Mouse (Mus musculus): Measurements from ENCODE around the gene Plcb1. TPM values are rescaled to one million over a fixed set of nuclear protein-coding genes. Genes with fewer than 3 reads are reported as not detected.

The Plcb1 gene
- polyA plus RNA-seq, 1 experiment from 2014 or later, result 7.5 TPM

GRCm38 (mm10) chr2:135419301-135419700, 633.4 kb downstream of the Plcb1 start:
- no peak for DNase-seq (ENCODE audit: low spot score)
- Histone ChIP-seq H3K27me3 (ENCODE audit: insufficient read depth, poor library complexity, severe bottlenecking) (no peaks in the 10 kb centered on the region), H3K9me3 (no peaks in the 10 kb centered on the region), H3K36me3 (no peaks in the 10 kb centered on the region), H3K4me1 (0 out of 2 replicates have a peak, but pooled peaks cover 4% of the 10 kb centered on the region), H3K27ac (no peak overlapping the region), H3K4me3 (no peak overlapping the region)
- WGBS, result 81% methylated on average over 5 of the region's 5 CpGs

- Histone ChIP-seq H3K4me3 (no peak overlapping the region), H3K36me3 (no peaks in the 10 kb centered on the region), H3K9me3 (no peaks in the 10 kb centered on the region), H3K27me3 (ENCODE audit: insufficient read depth, poor library complexity, severe bottlenecking) (no peaks in the 10 kb centered on the region), H3K27ac (no peak overlapping the region), H3K4me1 (peaks cover 4% of the 10 kb centered on the region; the same call in 1 of the 2 replicates)
- DNase-seq (ENCODE audit: low spot score), result no peak
- 79% methylated on average over 5 of the region's 5 CpGs for whole genome bisulfite sequencing
Measured at GRCm38 (mm10) chr2:135434947-135435515, 649.2 kb downstream of the Plcb1 start.

GRCm38 (mm10) chr2:135439034-135439433, 653.2 kb downstream of the Plcb1 start:
- Histone ChIP-seq H3K4me1 (peaks cover 4% of the 10 kb centered on the region; the same call in 1 of the 2 replicates), H3K9me3 (no peaks in the 10 kb centered on the region), H3K36me3 (no peaks in the 10 kb centered on the region), H3K27me3 (ENCODE audit: insufficient read depth, poor library complexity, severe bottlenecking) (no peaks in the 10 kb centered on the region), H3K27ac (no peak overlapping the region), H3K4me3 (no peak overlapping the region)
- WGBS, result 76% methylated on average over 3 of the region's 3 CpGs
- DNase-seq (ENCODE audit: low spot score), result no peak

GRCm38 (mm10) chr2:135439546-135440517, 654.0 kb downstream of the Plcb1 start:
- peaks cover 4% of the 10 kb centered on the region; the same call in 1 of the 2 replicates for H3K4me1 ChIP-seq
- peak overlapping the region; percentile 50; the same call in 1 of the 2 replicates for H3K27ac ChIP-seq
- no peak for DNase-seq (ENCODE audit: low spot score)
- 12% methylated on average over 7 of the region's 7 CpGs for WGBS
- no peaks in the 10 kb centered on the region for H3K36me3 ChIP-seq
- peak overlapping the region; percentile 6; the same call in 1 of the 2 replicates for H3K4me3 ChIP-seq
- H3K9me3 ChIP-seq, result no peaks in the 10 kb centered on the region
- H3K27me3 ChIP-seq (ENCODE audit: insufficient read depth, poor library complexity, severe bottlenecking), result no peaks in the 10 kb centered on the region

- no peaks in the 10 kb centered on the region for H3K9me3 ChIP-seq
- no peaks in the 10 kb centered on the region for H3K36me3 ChIP-seq
- DNase-seq (ENCODE audit: low spot score), result no peak
- WGBS, result 90% methylated on average over 1 of the region's 1 CpGs
- H3K4me3 ChIP-seq, result no peak overlapping the region
- no peak overlapping the region for H3K27ac ChIP-seq
- H3K27me3 ChIP-seq (ENCODE audit: insufficient read depth, poor library complexity, severe bottlenecking), result no peaks in the 10 kb centered on the region
- no peaks in the 10 kb centered on the region for H3K4me1 ChIP-seq
Measured at GRCm38 (mm10) chr2:135453581-135453980, 667.7 kb downstream of the Plcb1 start.

GRCm38 (mm10) chr2:135454015-135454414, 668.1 kb downstream of the Plcb1 start:
- Histone ChIP-seq H3K27ac (no peak overlapping the region), H3K27me3 (ENCODE audit: insufficient read depth, poor library complexity, severe bottlenecking) (no peaks in the 10 kb centered on the region), H3K4me1 (no peaks in the 10 kb centered on the region), H3K36me3 (no peaks in the 10 kb centered on the region), H3K4me3 (no peak overlapping the region), H3K9me3 (no peaks in the 10 kb centered on the region)
- WGBS, result 79% methylated on average over 2 of the region's 2 CpGs
- DNase-seq (ENCODE audit: low spot score), result no peak

- no peaks in the 10 kb centered on the region for H3K36me3 ChIP-seq
Measured at GRCm38 (mm10) chr2:135454455-135454854, 668.6 kb downstream of the Plcb1 start.

GRCm38 (mm10) chr2:135467895-135468294, 682.0 kb downstream of the Plcb1 start:
- 62% methylated on average over 4 of the region's 4 CpGs for WGBS
- no peak for DNase-seq (ENCODE audit: low spot score)

More at GRCm38 (mm10) chr2:135454455-135454854, 668.6 kb downstream of the Plcb1 start:
- no peaks in the 10 kb centered on the region for H3K9me3 ChIP-seq
- WGBS, result 70% methylated on average over 1 of the region's 1 CpGs
- H3K27me3 ChIP-seq (ENCODE audit: insufficient read depth, poor library complexity, severe bottlenecking), result no peaks in the 10 kb centered on the region
- no peak overlapping the region for H3K27ac ChIP-seq
- DNase-seq (ENCODE audit: low spot score), result no peak
- H3K4me3 ChIP-seq, result no peak overlapping the region
- H3K4me1 ChIP-seq, result no peaks in the 10 kb centered on the region

GRCm38 (mm10) chr2:135474107-135474506, 688.2 kb downstream of the Plcb1 start:
- no peak overlapping the region for H3K4me3 ChIP-seq
- no peaks in the 10 kb centered on the region for H3K27me3 ChIP-seq (ENCODE audit: insufficient read depth, poor library complexity, severe bottlenecking)
- H3K27ac ChIP-seq, result no peak overlapping the region
- no peaks in the 10 kb centered on the region for H3K9me3 ChIP-seq
- H3K4me1 ChIP-seq, result no peaks in the 10 kb centered on the region
- H3K36me3 ChIP-seq, result no peaks in the 10 kb centered on the region
- 65% methylated on average over 4 of the region's 4 CpGs for WGBS
- no peak for DNase-seq (ENCODE audit: low spot score)

More at GRCm38 (mm10) chr2:135467895-135468294, 682.0 kb downstream of the Plcb1 start:
- H3K4me1 ChIP-seq, result no peaks in the 10 kb centered on the region
- H3K36me3 ChIP-seq, result no peaks in the 10 kb centered on the region
- no peaks in the 10 kb centered on the region for H3K27me3 ChIP-seq (ENCODE audit: insufficient read depth, poor library complexity, severe bottlenecking)
- no peak overlapping the region for H3K4me3 ChIP-seq
- H3K27ac ChIP-seq, result no peak overlapping the region
- H3K9me3 ChIP-seq, result no peaks in the 10 kb centered on the region

- Histone ChIP-seq H3K4me1 (peaks cover 8% of the 10 kb centered on the region; the same call in 1 of the 2 replicates), H3K27ac (no peak overlapping the region), H3K27me3 (ENCODE audit: insufficient read depth, poor library complexity, severe bottlenecking) (no peaks in the 10 kb centered on the region), H3K4me3 (no peak overlapping the region), H3K36me3 (no peaks in the 10 kb centered on the region), H3K9me3 (no peaks in the 10 kb centered on the region)
- WGBS, result 69% methylated on average over 2 of the region's 2 CpGs
- no peak for DNase-seq (ENCODE audit: low spot score)
Measured at GRCm38 (mm10) chr2:135485248-135485647, 699.4 kb downstream of the Plcb1 start.

GRCm38 (mm10) chr2:135488277-135488676, 702.4 kb downstream of the Plcb1 start:
- Histone ChIP-seq H3K36me3 (no peaks in the 10 kb centered on the region), H3K27me3 (ENCODE audit: insufficient read depth, poor library complexity, severe bottlenecking) (no peaks in the 10 kb centered on the region), H3K4me3 (no peak overlapping the region), H3K4me1 (peaks cover 13% of the 10 kb centered on the region; the same call in 1 of the 2 replicates), H3K27ac (no peak overlapping the region), H3K9me3 (no peaks in the 10 kb centered on the region)
- no peak for DNase-seq (ENCODE audit: low spot score)
- WGBS, result 88% methylated on average over 2 of the region's 2 CpGs

- no peak for DNase-seq (ENCODE audit: low spot score)
- Histone ChIP-seq H3K4me1 (peaks cover 13% of the 10 kb centered on the region; the same call in 1 of the 2 replicates), H3K27me3 (ENCODE audit: insufficient read depth, poor library complexity, severe bottlenecking) (no peaks in the 10 kb centered on the region), H3K9me3 (no peaks in the 10 kb centered on the region), H3K27ac (no peak overlapping the region), H3K4me3 (no peak overlapping the region), H3K36me3 (no peaks in the 10 kb centered on the region)
- WGBS, result 85% methylated on average over 2 of the region's 2 CpGs
Measured at GRCm38 (mm10) chr2:135489127-135489526, 703.3 kb downstream of the Plcb1 start.

GRCm38 (mm10) chr2:135492777-135493176, 706.9 kb downstream of the Plcb1 start:
- no peak overlapping the region for H3K4me3 ChIP-seq
- H3K27ac ChIP-seq, result no peak overlapping the region
- peaks cover 8% of the 10 kb centered on the region; the same call in 1 of the 2 replicates for H3K4me1 ChIP-seq
- DNase-seq (ENCODE audit: low spot score), result no peak
- no peaks in the 10 kb centered on the region; the same call in 1 of the 2 replicates for H3K27me3 ChIP-seq (ENCODE audit: insufficient read depth, poor library complexity, severe bottlenecking)
- WGBS, result 52% methylated on average over 9 of the region's 9 CpGs
- H3K36me3 ChIP-seq, result no peaks in the 10 kb centered on the region
- no peaks in the 10 kb centered on the region for H3K9me3 ChIP-seq
